Mouse (Mus musculus) urinary bladder, postnatal 4 days (tissue): ENCODE data around the gene Gpatch2l.

Source experiments
- DNase-seq, 2 experiments: peaks; one replicate each; pipeline ENCODE4 v3.0.0; 2021 to 2022; ENCODE audit warnings: low spot score in 2 of 2

Gpatch2l gene

DNA sequence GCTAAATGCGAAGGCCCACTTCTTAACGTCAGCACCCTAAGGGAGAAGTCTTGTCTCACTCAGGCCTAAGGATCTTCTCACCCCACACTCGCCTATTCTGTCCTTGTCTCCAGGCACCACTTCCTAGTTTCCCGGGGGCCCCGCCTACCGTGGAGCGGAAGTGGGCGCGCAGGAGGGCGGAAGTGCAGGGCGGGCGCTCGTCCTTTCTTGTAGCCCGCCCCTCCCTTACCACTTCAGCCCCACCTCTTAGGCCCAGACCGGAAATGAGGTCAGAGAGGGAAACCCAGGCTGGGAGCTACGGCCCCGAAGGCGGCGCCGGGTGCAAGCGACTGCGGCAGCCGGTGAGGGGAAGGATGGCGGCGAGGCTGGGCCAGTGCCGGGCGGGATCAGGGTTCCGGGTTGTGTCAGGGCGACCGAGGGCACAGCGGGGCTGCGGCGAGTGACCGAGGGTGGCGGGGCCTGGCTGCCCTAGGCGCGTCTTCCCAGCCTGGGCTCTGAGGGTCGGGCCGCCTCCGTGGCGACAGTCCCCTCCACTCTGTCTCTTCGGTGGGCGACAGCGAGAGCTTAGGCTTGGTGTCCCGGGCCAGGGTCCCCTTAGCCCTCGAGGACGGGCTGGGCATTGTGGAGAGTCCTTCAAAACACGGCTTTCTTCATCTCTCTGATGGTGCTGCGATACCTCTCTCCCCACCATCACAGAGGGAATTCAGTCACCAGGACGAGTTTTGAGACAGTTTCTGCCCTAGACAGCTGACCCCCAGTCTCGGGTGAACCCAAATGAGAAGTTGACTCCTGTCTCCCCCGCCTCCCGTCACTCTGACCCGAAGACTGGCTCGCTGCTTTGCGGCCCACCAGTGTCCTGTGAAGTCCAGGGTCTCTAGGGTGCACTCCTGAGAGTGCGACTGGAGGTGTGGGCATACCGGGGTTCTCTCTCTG, at the start of gene Gpatch2l:
Gene Gpatch2l (plus strand): TSS at position 255 of the 933 bp plus-strand sequence.
- DNase-seq, result peak; percentile 93 to 96

DNA sequence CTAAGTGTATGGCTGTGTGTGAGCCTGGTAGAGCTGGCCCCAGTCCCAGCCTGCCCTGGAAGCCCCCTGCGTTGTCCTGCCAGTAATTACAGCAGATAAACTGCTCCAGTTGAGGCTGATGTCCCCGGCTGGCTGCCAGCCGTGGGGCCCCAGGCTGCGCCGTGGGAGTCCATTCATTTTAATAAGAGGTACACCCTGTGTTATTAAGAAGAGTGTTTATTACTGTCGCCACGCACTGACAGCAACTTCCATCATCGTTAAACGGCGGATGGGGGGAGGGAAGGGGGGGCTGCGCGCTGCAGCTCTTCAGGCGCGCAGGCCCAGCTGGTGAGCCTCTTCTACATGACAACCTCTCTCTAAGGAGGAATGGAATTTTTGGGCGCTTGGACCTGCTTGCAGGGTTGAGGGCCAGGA, 49.6 kb upstream of the Gpatch2l start:
- DNase-seq, result no peak

DNA sequence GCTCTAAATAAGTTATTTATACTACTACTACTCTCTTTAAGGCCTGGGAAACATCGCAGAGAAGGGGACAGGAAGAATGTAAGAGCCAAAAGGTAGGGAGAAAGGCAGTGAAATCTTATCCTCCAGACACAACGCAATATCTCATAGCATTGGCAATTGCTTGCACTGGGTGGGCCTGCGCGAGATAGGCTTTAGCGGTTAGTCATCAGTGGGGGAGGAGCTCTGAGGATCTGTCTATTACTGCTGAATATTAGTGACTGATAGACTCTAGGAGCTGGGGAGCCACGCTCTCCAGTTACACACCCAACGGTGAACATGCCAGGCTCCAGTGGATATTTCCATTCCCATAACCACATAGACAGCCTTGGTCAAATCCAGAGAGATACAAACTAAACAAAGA, 44.7 kb upstream of the Gpatch2l start:
- no peak for DNase-seq

DNA sequence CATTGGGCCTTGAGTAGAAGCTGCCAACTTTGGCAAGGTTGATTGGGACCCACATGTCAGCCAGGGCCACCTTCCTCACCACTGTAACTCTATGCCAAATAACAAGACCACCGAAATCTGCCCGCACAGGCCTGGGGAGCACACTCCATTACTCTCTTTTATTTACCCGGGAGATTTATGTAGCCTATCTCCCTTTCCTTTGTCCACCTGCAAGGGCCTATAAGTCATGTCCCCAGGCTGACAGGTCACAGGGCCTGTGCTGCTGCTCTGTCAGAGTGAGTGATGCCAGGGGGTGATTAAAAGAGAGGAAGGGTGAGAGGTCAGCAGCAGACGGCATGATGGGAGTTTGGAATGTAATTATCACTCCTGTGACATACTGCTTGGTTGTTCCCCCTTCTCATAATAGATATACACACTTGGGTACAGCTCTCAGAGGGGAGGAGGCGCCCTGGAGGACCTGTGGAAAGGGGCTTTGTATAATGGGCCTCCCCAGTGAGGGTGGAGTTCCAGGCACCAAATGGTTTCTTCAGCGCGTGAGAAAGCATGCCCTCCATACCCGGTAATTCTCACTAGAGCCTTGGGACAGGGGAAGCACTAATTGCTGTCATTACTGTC, 38.1 kb upstream of the Gpatch2l start:
- no peak for DNase-seq

DNA sequence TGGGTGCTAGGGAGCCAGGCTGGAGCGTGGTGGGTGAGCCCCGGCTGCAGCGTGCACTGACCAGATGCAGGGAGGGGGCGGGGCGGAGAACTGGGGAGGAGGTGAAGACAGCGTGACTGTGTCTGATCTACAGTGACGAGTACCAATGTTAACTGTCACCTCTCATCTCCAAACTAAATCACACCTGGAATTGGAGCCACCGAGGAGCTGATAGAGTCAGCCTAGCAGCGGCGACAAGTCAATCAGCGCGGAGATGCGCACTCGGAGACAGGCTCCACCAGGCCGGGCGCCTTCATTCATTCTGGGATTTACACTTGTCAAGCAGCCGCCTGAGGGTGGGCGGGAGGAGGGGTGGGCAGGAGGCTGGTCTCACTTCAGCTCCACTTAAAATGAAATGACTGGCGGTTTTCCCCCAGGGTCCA, 30.5 kb upstream of the Gpatch2l start:
- DNase-seq, result no peak

DNA sequence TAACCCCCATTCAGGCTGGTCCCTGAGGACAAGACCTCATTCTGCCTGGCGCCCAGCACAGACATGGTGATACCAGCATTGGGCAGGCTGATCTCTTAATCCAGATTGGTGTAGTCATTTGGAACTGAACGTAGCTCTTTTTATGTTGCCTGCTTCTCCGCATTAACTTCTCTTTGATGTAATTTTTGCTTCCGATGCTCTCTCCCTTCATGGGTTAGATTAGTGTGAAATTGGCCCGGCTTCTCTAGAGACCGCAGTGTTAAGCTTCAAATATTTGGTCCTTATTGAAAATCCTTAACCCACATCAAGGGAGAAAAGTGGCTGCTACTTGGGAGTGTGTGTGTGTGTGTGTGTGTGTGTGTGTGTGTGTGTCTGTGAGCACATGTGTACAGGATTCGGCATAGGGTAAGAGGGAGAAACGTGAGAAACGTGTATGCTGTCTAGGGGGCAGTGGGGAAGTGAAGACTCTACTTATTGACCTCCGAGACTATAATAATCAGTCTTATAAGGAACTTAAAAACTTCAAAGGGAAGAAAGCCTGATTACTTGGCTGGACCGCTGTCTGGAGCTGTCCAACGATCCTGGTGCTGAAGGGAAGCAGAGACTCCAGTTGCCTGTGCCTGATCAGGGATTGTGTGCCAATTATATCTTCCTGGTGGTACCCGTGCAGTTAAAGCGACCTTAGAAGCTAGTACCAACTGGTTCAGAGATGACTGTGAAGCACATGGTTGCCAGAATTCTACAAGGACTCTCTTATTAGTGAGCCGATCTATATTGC, 28.8 kb upstream of the Gpatch2l start:
- peak; percentile 28 to 78 for DNase-seq

DNA sequence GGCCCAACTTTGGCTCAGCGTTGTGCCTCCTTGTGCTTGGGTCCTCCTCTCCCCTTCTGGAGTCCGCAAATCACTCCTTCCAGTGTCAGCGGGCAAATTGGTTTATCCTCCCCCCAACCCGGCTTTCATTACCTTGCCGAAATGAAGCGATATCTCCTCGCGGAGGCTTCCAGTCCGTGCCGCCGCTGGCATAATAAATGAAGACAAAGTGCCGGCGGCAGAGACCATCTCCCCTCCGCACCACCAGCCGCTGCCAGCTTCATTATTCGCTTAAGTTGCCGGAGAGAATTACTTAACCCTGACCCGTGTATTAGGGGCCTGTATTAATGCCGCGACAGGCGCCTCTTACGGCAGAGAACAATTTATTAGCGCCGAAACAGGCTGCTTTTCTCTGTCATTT, 27.5 kb upstream of the Gpatch2l start:
- DNase-seq, result no peak

DNA sequence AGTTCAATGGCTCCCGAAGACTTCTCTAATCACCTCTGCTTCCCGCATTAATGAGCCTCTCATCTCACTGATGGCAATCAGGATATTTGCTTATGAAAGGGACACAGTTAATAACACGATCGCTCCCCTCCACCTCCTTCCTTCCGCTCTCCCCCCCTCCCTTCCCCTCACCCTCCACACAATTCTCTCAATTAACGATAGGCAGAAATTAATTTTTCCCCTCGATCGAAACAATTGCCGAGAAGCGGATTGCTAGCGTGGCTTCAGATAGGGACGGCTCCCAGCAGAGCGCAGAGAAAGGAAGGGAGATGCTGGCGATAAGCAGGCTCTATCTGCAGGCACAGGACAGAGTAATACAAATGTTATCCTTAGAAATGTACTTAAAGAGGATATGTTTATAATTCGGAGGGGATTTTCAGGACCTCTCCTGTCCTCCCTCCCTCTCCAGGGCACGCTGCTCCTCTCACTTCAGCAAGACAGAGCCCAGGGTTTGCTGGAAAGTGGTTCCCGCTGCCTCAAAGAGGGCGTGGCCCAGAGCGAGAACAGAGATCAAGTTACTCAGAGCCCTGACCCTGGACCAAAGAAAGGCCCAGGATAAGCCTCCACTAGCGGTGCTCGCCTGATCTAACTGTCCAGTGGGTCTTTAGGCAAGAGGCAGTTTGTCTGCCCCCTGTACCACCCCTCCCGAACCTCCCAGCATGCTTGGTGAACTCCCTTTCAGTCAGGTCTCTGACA, 24.8 kb upstream of the Gpatch2l start:
- DNase-seq, result no peak

DNA sequence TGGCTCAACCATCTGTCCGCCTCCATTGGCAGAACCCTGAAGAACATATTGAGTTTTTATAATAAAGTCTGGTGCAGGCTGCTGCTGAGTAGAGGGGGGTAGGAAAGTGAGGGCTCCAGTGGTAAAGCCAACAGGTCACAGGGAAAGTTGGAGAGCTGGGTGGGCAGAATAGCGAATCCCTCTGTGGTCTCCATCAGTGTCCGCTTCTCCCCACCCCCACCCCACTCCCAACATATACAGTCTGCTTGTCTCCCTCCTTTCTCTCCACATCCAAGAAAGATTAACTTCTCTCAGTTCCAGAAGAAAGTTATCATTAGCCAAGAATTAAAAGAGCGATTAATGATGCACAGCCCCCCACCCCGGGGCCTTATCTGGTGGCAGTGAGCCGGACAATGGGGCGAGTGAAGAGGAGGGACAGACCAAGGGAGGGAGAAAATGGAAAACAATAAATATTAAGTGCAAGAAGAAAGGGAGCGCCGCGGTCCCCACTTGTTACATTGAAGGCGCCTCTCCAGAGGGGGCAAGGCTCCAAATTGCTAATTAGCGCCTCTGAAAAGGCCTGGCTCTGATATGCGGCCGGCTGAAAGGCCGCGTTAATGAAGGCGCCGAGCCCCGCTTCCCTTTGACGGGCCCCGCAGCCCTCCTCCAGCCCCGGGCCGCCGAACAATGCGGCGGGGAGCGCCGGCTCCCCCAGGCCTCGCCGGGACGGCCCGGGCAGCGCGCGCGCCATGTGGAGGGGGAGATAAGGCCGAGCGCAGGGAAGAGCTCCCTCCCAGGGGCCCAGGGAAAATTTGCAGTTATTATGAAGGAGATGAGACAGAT, 21.2 kb upstream of the Gpatch2l start:
- DNase-seq, result no peak

DNA sequence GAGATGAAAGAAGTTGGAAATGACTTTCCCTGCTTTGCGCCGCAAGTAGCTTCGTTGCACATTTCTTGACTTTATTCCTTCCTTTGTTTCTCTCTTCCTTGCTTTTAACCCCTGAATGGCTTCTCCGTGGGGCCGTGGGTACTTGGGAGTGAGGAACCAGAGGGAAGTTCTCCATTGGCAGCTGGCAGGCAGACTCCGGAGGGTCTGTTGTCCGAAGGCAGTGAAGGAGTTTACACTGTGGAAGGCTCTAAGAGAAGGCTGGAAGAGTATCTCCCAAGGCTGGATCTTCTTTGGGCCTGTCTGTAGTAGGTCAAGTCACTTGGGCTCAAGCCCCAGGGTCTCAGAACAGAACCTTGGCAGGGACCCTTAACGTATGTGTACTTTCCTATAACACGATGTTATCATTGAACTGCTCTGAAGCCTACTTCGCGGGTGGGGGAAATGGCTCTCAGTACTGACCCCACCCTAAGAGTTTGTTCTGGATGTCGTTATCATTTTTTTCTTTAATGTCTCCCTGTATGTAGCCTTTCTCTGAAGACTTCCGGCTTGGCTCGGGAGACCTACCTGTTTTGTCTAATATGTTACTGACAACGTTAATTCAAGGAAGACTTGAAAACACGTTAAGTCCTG, 20.5 kb upstream of the Gpatch2l start:
- DNase-seq, result no peak

DNA sequence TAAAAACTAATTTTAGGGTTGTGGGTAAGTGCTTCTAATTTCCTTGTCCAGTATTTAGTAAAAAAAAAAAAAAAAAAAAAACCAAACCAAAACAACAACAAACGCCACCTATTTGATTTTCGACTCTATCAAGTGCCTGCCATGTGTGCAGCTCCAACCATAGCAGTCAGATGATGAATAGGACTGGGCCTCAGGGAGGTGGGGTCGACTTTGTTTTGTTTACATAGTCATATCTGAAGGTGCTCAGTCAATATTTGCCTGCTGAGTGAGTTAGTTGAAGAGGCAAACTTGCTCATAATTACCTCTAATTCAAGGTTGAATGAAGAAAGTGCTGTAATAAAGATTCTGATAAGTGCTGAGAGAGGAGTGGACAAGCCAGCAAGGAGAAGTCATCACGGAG, 7.4 kb upstream of the Gpatch2l start:
- no peak for DNase-seq

DNA sequence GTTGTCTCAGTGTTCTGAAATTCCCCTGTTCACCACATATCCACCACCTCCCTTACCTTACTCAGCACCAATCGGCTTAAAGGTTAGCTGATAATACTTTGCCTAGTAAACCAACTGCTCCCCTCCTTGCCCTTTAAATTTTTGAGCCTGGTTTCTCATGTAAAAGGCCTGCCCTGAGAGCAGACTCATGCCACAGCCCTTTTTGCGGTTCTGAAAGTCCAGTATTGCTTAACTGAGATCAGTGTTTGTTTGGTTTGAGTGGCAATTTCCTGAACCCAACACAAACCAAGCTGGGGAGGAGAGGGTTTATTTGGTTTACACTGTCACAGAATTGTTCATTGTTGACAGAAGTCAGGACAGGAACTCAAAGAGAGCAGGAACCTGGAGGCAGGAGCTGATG, 2.9 kb upstream of the Gpatch2l start:
- DNase-seq, result no peak

DNA sequence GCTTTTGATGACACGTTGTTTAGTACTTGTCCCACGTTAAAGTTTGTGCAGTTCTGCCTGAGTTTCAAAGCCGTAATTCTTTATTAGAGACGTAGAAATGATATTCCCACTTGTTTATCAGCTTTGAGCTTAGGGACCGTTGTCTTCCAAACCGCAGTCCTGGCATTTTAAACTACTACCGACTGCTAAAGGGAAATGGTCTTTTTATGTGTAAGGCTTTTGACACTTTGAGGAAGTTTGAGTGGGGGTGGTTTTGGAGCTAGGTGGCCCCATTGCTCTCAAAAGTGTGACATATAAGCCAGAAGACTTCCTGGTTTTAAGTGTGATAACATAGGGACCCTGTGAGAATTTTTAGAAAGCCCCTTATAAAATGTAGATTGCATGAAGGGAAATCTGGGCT, 905 bp downstream of the Gpatch2l start:
- DNase-seq, result no peak

DNA sequence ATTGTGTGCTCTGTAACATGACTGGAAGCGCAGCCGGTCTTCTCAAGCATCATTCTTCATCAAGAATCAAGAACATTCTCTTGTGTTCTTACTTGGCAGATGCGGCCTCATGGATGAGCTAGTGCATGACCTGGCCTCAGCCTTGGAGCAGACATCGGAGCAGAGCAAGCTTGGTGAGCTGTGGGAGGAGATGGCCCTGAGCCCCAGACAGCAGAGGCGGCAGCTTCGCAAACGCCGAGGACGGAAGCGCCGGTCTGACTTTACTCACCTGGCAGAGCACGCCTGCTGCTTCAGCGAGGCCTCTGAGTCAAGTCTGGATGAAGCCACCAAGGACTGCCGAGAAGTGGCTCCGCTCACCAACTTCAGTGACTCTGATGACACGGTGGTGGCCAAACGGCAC, 2.3 kb downstream of the Gpatch2l start:
- no peak for DNase-seq

DNA sequence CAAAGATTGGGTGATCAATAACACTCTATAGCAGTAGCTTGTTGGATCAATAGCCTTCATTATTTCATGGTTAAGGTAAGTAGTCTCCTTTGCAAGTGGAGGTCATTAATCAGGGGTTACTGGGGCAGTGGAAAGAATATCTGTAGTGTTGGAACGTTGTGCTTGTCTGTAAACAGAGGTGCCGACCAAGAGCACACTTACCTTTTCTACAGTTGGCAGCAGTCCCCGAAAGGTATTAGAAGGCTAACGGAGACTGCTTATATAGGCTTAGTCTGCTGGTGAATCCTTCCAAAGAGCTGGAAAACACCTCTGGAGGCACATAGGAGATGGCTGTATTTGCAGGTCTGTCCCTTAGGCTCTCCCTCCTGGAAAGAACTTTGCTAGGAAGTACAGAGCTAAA, 8.5 kb downstream of the Gpatch2l start:
- no peak for DNase-seq

DNA sequence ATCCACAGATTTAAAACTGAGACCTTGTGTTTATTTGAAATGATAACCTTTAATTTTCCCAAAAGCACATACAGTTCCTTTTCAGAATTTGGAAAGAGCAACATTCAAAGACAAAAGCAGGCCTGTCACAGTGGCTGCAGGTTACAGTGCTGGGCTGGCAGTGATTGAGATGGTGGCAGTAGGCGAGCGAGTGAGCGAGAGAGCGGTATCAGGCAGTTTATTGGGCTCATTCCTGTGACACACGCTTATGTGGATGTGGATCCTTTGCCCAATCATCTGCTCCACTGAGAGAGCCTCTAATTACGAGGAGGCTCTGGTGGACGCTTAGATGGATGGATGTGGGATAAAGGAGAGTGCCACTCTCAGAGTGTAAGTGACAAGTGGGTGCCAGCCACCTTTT, 13.3 kb downstream of the Gpatch2l start:
- DNase-seq, result no peak

DNA sequence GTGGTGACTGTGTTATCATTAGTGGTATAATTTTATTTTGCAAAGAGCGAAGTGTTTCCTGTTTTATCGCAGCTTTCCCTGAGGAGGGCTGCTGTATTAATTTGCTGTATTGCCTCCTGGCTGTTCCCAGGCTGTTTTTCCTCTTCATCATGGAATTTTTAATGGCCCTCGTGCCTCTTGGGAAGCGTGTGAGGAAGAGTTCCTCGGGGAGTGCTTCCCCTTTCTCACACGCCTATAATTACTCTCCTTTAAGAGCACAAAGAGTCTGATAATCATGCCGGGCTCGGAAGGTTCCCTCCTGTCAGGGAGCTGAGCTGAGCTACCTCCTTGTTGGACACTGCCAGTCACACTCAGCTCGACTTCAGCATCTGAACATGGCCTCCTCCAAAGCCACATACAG, 30.0 kb downstream of the Gpatch2l start:
- no peak for DNase-seq

DNA sequence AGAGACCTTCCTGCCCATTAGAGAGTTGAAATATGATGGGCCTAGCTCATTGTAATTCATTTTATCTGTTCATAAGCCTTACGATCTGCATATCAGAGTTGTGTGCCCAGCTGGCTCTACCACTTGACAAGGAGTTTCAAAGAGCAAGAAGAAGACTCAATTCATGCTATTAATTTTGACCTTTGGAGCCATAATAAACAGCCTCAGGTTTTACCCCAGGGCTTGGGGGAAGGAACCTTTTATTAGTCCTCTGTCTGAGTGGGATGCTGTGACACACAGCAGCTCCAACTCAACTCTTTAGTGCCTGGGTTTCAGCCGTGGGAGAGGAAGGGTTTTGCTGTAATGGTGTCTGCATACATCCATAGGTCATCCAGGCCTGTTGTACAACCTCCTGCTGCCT, 32.6 kb downstream of the Gpatch2l start:
- DNase-seq, result no peak

DNA sequence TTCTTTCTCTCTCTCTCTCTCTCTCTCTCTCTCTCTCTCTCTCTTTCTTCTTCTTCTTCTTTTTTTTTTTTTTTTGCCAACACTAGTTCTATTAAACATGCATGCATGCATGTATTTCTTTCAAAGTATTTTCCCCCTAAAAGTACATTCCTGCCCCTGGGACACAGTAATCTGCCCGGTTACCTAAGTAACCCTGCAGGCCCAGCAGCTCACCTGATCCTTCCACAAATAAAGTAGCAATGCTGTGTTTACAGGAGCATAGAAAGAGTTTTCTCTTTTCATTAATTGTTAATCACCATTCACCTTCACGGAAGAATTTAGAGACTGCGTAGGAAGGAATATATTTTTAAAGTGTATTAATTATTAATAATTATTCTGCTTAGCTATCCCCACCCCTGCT, 34.1 kb downstream of the Gpatch2l start:
- DNase-seq, result no peak

DNA sequence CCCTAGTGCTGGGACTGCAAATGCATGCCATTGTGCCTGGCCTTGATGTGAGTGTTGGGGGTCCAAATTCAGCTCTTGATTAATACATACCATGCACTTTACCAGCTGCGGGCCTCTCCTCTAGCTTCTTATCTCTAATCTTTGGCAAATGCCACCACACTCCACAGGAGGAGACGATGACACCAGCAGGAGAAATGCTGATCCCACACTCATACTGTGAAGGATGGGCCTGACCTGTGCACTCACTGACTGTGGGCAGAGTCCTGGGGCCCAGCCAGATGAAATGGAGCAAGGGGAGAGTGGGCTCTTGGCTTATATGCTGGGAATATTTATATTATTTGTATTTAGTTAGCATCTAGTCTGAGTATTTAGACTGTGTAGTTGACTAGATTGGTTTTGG, 34.8 kb downstream of the Gpatch2l start:
- DNase-seq, result no peak
